Mouse (Mus musculus): ENCODE measurements around the gene Atp6v1e2. TPM values are rescaled to one million over a fixed set of nuclear protein-coding genes. Genes with fewer than 3 reads are reported as not detected.

The Atp6v1e2 gene
- polyA plus RNA-seq, 1 experiment from 2014 or later = 0.12 TPM

GRCm38 (mm10) chr17:86938683-86939082, 9.0 kb downstream of the Atp6v1e2 start:
- Histone ChIP-seq H3K27ac (replicated peaks) (no peak overlapping the region), H3K27me3 (ENCODE audit: control insufficient read depth, insufficient read depth, low read length) (no peaks in the 10 kb centered on the region), H3K4me1 (replicated peaks; ENCODE audit: control insufficient read depth, insufficient read depth) (no peaks in the 10 kb centered on the region; the same call in 1 of the 2 replicates), H3K4me2 (replicated peaks; ENCODE audit: low read depth) (no peak overlapping the region), H3K36me3 (ENCODE audit: control insufficient read depth, insufficient read depth, low read length) (no peaks in the 10 kb centered on the region), H3K9me3 (ENCODE audit: control insufficient read depth, low read length) (no peaks in the 10 kb centered on the region), H3K4me3 (ENCODE audit: low read depth, low read length) (no peak overlapping the region), H3K9ac (ENCODE audit: low read length) (no peak overlapping the region)
- 71% methylated on average over 7 of the region's 7 CpGs for WGBS
- no peak for TF ChIP-seq CTCF (IDR thresholded peaks at IDR 0.05; ENCODE audit: low read depth)
- no peak for TF ChIP-seq EP300 (optimal IDR thresholded peaks at IDR 0.05)
- no peak for ATAC-seq (ENCODE audit: low FRiP score, low TSS enrichment)
- no peak for DNase-seq (ENCODE audit: low spot score)

GRCm38 (mm10) chr17:86937497-86938155, 10.1 kb downstream of the Atp6v1e2 start:
- DNase-seq (ENCODE audit: low spot score) (peak; percentile 76), ATAC-seq (ENCODE audit: low FRiP score, low TSS enrichment) (peak; percentile 88)
- 3% methylated on average over 20 of the region's 20 CpGs for WGBS
- Histone ChIP-seq H3K9ac (ENCODE audit: low read length) (peak overlapping the region; percentile 13; the same call in 1 of the 2 replicates), H3K4me2 (replicated peaks; ENCODE audit: low read depth) (peak overlapping the region; percentile 58), H3K9me3 (ENCODE audit: control insufficient read depth, low read length) (no peaks in the 10 kb centered on the region), H3K36me3 (ENCODE audit: control insufficient read depth, insufficient read depth, low read length) (no peaks in the 10 kb centered on the region), H3K27ac (replicated peaks) (0 out of 2 replicates have a peak overlapping the region, but pooled peaks have one; percentile 24), H3K4me1 (replicated peaks; ENCODE audit: control insufficient read depth, insufficient read depth) (no peaks in the 10 kb centered on the region; the same call in 1 of the 2 replicates), H3K4me3 (ENCODE audit: low read depth, low read length) (peak overlapping the region; percentile 29), H3K27me3 (ENCODE audit: control insufficient read depth, insufficient read depth, low read length) (no peaks in the 10 kb centered on the region)
- TF ChIP-seq CTCF (IDR thresholded peaks at IDR 0.05; ENCODE audit: low read depth) = no peak
- no peak for TF ChIP-seq EP300 (optimal IDR thresholded peaks at IDR 0.05)

- Histone ChIP-seq H3K27ac (replicated peaks) (no peak overlapping the region), H3K9me3 (ENCODE audit: control insufficient read depth, low read length) (no peaks in the 10 kb centered on the region), H3K9ac (ENCODE audit: low read length) (no peak overlapping the region), H3K4me2 (replicated peaks; ENCODE audit: low read depth) (peak overlapping the region; percentile 58), H3K27me3 (ENCODE audit: control insufficient read depth, insufficient read depth, low read length) (no peaks in the 10 kb centered on the region), H3K4me3 (ENCODE audit: low read depth, low read length) (no peak overlapping the region), H3K4me1 (replicated peaks; ENCODE audit: control insufficient read depth, insufficient read depth) (no peaks in the 10 kb centered on the region; the same call in 1 of the 2 replicates), H3K36me3 (ENCODE audit: control insufficient read depth, insufficient read depth, low read length) (no peaks in the 10 kb centered on the region)
- WGBS = 55% methylated on average over 2 of the region's 2 CpGs
- no peak for ATAC-seq (ENCODE audit: low FRiP score, low TSS enrichment)
- no peak for DNase-seq (ENCODE audit: low spot score)
- TF ChIP-seq CTCF (IDR thresholded peaks at IDR 0.05; ENCODE audit: low read depth) (no peak), EP300 (optimal IDR thresholded peaks at IDR 0.05) (no peak)
Observed at GRCm38 (mm10) chr17:86937064-86937463, 10.6 kb downstream of the Atp6v1e2 start.

- WGBS = 55% methylated on average over 5 of the region's 5 CpGs
- H3K27me3 ChIP-seq (ENCODE audit: control insufficient read depth, insufficient read depth, low read length) = no peaks in the 10 kb centered on the region
- H3K9me3 ChIP-seq (ENCODE audit: control insufficient read depth, low read length) = no peaks in the 10 kb centered on the region
- H3K9ac ChIP-seq (ENCODE audit: low read length) = no peak overlapping the region
- no peak overlapping the region for H3K4me2 ChIP-seq (replicated peaks; ENCODE audit: low read depth)
- no peak overlapping the region for H3K4me3 ChIP-seq (ENCODE audit: low read depth, low read length)
- TF ChIP-seq CTCF (IDR thresholded peaks at IDR 0.05; ENCODE audit: low read depth) = no peak
- TF ChIP-seq EP300 (optimal IDR thresholded peaks at IDR 0.05) = no peak
- no peaks in the 10 kb centered on the region for H3K36me3 ChIP-seq (ENCODE audit: control insufficient read depth, insufficient read depth, low read length)
- DNase-seq (ENCODE audit: low spot score) (no peak), ATAC-seq (ENCODE audit: low FRiP score, low TSS enrichment) (no peak)
- no peak overlapping the region for H3K27ac ChIP-seq (replicated peaks)
- no peaks in the 10 kb centered on the region for H3K4me1 ChIP-seq (replicated peaks; ENCODE audit: control insufficient read depth, insufficient read depth)
Observed at GRCm38 (mm10) chr17:86932896-86933295, 14.8 kb downstream of the Atp6v1e2 start.

GRCm38 (mm10) chr17:86929981-86930380, 17.7 kb downstream of the Atp6v1e2 start:
- Histone ChIP-seq H3K4me2 (replicated peaks; ENCODE audit: low read depth) (no peak overlapping the region), H3K27me3 (ENCODE audit: control insufficient read depth, insufficient read depth, low read length) (no peaks in the 10 kb centered on the region), H3K4me3 (ENCODE audit: low read depth, low read length) (no peak overlapping the region), H3K9ac (ENCODE audit: low read length) (no peak overlapping the region), H3K36me3 (ENCODE audit: control insufficient read depth, insufficient read depth, low read length) (no peaks in the 10 kb centered on the region), H3K9me3 (ENCODE audit: control insufficient read depth, low read length) (0 out of 2 replicates have a peak, but pooled peaks cover 5% of the 10 kb centered on the region), H3K4me1 (replicated peaks; ENCODE audit: control insufficient read depth, insufficient read depth) (no peaks in the 10 kb centered on the region), H3K27ac (replicated peaks) (no peak overlapping the region)
- DNase-seq (ENCODE audit: low spot score) = no peak
- TF ChIP-seq CTCF (IDR thresholded peaks at IDR 0.05; ENCODE audit: low read depth) = no peak
- TF ChIP-seq EP300 (optimal IDR thresholded peaks at IDR 0.05) = no peak
- ATAC-seq (ENCODE audit: low FRiP score, low TSS enrichment) = no peak

GRCm38 (mm10) chr17:86929355-86929754, 18.3 kb downstream of the Atp6v1e2 start:
- no peak overlapping the region for H3K27ac ChIP-seq (replicated peaks)
- no peak for ATAC-seq (ENCODE audit: low FRiP score, low TSS enrichment)
- no peaks in the 10 kb centered on the region for H3K27me3 ChIP-seq (ENCODE audit: control insufficient read depth, insufficient read depth, low read length)
- no peak overlapping the region for H3K4me3 ChIP-seq (ENCODE audit: low read depth, low read length)
- H3K4me1 ChIP-seq (replicated peaks; ENCODE audit: control insufficient read depth, insufficient read depth) = no peaks in the 10 kb centered on the region
- TF ChIP-seq EP300 (optimal IDR thresholded peaks at IDR 0.05) (no peak), CTCF (IDR thresholded peaks at IDR 0.05; ENCODE audit: low read depth) (no peak)
- DNase-seq (ENCODE audit: low spot score) = no peak
- 0 out of 2 replicates have a peak, but pooled peaks cover 5% of the 10 kb centered on the region for H3K9me3 ChIP-seq (ENCODE audit: control insufficient read depth, low read length)
- H3K9ac ChIP-seq (ENCODE audit: low read length) = no peak overlapping the region
- WGBS = 72% methylated on average over 6 of the region's 6 CpGs
- H3K36me3 ChIP-seq (ENCODE audit: control insufficient read depth, insufficient read depth, low read length) = no peaks in the 10 kb centered on the region
- H3K4me2 ChIP-seq (replicated peaks; ENCODE audit: low read depth) = no peak overlapping the region
